Mouse (Mus musculus): ENCODE results near the gene Lingo4. TPM values are rescaled to one million over a fixed set of nuclear protein-coding genes. Genes with fewer than 3 reads are reported as not detected.

Gene Lingo4
- total and polyA plus RNA-seq, 3 experiments, result 0.05 TPM; not detected in 2

- DNase-seq (ENCODE audit: low spot score), result no peak
- H3K27me3 ChIP-seq (ENCODE audit: insufficient read depth, low read length), result peaks cover 26% of the 10 kb centered on the region
- H3K4me3 ChIP-seq (ENCODE audit: low read depth, low read length), result no peak overlapping the region
- no peaks in the 10 kb centered on the region for H3K9me3 ChIP-seq (replicated peaks)
- TF ChIP-seq POLR2AphosphoS5 (IDR thresholded peaks at IDR 0.05; ENCODE audit: insufficient replicate concordance, low read depth, low read length), result no peak
- TF ChIP-seq CTCF (IDR thresholded peaks at IDR 0.05; ENCODE audit: low read depth, low read length), result no peak
- TF ChIP-seq GATA2 (IDR thresholded peaks at IDR 0.05; ENCODE audit: borderline replicate concordance, low read depth, low read length), result no peak
- TF ChIP-seq TAL1 (conservative IDR thresholded peaks at IDR 0.05; ENCODE audit: low read depth, low read length), result no peak
- TF ChIP-seq GATA1 (IDR thresholded peaks at IDR 0.05; ENCODE audit: borderline replicate concordance, low read length), result no peak
- ATAC-seq (ENCODE audit: extremely low read depth, insufficient number of reproducible peaks, low FRiP score, poor library complexity, severe bottlenecking), result no peak
- no peaks in the 10 kb centered on the region for H3K36me3 ChIP-seq (replicated peaks)
- no peaks in the 10 kb centered on the region for H3K4me1 ChIP-seq (ENCODE audit: insufficient read depth, low read depth, low read length)
Observed at GRCm38 (mm10) chr3:94379831-94380510, 18.3 kb upstream of the Lingo4 start.

- ATAC-seq (ENCODE audit: extremely low read depth, insufficient number of reproducible peaks, low FRiP score, poor library complexity, severe bottlenecking), result no peak
- H3K27me3 ChIP-seq (ENCODE audit: insufficient read depth, low read length), result peaks cover 25% of the 10 kb centered on the region
- H3K4me1 ChIP-seq (ENCODE audit: insufficient read depth, low read depth, low read length), result no peaks in the 10 kb centered on the region
- no peaks in the 10 kb centered on the region for H3K9me3 ChIP-seq (replicated peaks)
- no peaks in the 10 kb centered on the region for H3K36me3 ChIP-seq (replicated peaks)
- TF ChIP-seq POLR2AphosphoS5 (IDR thresholded peaks at IDR 0.05; ENCODE audit: insufficient replicate concordance, low read depth, low read length), result no peak
- TF ChIP-seq GATA1 (IDR thresholded peaks at IDR 0.05; ENCODE audit: borderline replicate concordance, low read length), result no peak
- TF ChIP-seq TAL1 (conservative IDR thresholded peaks at IDR 0.05; ENCODE audit: low read depth, low read length), result no peak
- no peak for TF ChIP-seq CTCF (IDR thresholded peaks at IDR 0.05; ENCODE audit: low read depth, low read length)
- TF ChIP-seq GATA2 (IDR thresholded peaks at IDR 0.05; ENCODE audit: borderline replicate concordance, low read depth, low read length), result no peak
- H3K4me3 ChIP-seq (ENCODE audit: low read depth, low read length), result no peak overlapping the region
- no peak for DNase-seq (ENCODE audit: low spot score)
Observed at GRCm38 (mm10) chr3:94382308-94382707, 16.0 kb upstream of the Lingo4 start.

DNA sequence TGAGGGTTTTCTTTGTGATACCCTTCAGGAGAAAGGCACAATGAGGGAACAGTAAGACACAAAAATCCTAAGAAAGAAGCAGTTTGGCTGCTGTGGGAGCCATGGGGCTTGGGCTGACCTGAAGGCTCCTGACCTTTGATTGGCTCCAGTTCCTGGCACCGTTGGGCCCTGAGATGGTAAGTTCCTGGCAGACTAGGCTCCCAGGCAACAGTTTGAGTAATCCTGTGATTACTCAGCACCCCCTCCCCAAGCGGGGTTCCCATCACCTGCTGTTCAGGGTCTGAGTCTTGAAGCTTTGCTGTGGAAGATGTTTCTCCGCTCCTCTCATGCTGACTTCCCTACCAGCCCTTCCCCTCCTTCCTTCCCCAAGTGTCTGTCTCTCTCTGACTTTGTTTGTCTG is 14.8 kb upstream of the Lingo4 start:
- no peaks in the 10 kb centered on the region for H3K9me3 ChIP-seq (replicated peaks)
- no peak for ATAC-seq (ENCODE audit: extremely low read depth, insufficient number of reproducible peaks, low FRiP score, poor library complexity, severe bottlenecking)
- DNase-seq (ENCODE audit: low spot score), result no peak
- H3K4me3 ChIP-seq (ENCODE audit: low read depth, low read length), result no peak overlapping the region
- H3K4me1 ChIP-seq (ENCODE audit: insufficient read depth, low read depth, low read length), result peaks cover 3% of the 10 kb centered on the region; the same call in 1 of the 2 replicates
- TF ChIP-seq GATA2 (IDR thresholded peaks at IDR 0.05; ENCODE audit: borderline replicate concordance, low read depth, low read length) (no peak), TAL1 (conservative IDR thresholded peaks at IDR 0.05; ENCODE audit: low read depth, low read length) (no peak), GATA1 (IDR thresholded peaks at IDR 0.05; ENCODE audit: borderline replicate concordance, low read length) (no peak)
- no peaks in the 10 kb centered on the region for H3K36me3 ChIP-seq (replicated peaks)
- peaks cover 30% of the 10 kb centered on the region for H3K27me3 ChIP-seq (ENCODE audit: insufficient read depth, low read length)

DNA sequence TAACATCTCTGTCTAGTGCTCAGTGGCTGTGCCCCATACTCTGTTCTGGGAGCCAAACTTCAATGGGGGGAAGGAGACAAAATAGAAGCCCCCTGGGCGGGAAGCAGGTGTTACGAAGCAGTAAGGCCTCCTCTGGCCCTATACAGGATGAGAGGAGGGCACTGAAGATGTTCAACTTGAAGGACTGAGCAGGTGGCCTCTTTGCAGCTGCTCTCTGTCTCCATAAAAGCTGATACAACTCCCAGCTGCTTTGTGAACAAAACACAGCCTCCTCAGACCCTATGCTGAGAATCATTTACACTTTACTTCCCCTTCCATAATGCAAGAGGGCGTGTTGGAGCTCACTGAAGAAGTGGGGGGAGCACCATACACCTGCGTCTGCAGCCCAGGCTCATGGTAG is 11.6 kb upstream of the Lingo4 start:
- H3K27me3 ChIP-seq (ENCODE audit: insufficient read depth, low read length), result peaks cover 41% of the 10 kb centered on the region
- no peak overlapping the region for H3K4me3 ChIP-seq (ENCODE audit: low read depth, low read length)
- H3K4me1 ChIP-seq (ENCODE audit: insufficient read depth, low read depth, low read length), result peaks cover 3% of the 10 kb centered on the region; the same call in 1 of the 2 replicates
- TF ChIP-seq GATA1 (IDR thresholded peaks at IDR 0.05; ENCODE audit: borderline replicate concordance, low read length) (no peak), CTCF (IDR thresholded peaks at IDR 0.05; ENCODE audit: low read depth, low read length) (no peak), TAL1 (conservative IDR thresholded peaks at IDR 0.05; ENCODE audit: low read depth, low read length) (no peak), POLR2AphosphoS5 (IDR thresholded peaks at IDR 0.05; ENCODE audit: insufficient replicate concordance, low read depth, low read length) (no peak), GATA2 (IDR thresholded peaks at IDR 0.05; ENCODE audit: borderline replicate concordance, low read depth, low read length) (no peak)
- no peaks in the 10 kb centered on the region for H3K9me3 ChIP-seq (replicated peaks)
- no peak for ATAC-seq (ENCODE audit: extremely low read depth, insufficient number of reproducible peaks, low FRiP score, poor library complexity, severe bottlenecking)
- H3K36me3 ChIP-seq (replicated peaks), result no peaks in the 10 kb centered on the region
- no peak for DNase-seq (ENCODE audit: low spot score)

GRCm38 (mm10) chr3:94387391-94387790 is 10.9 kb upstream of the Lingo4 start:
- TF ChIP-seq GATA1 (IDR thresholded peaks at IDR 0.05; ENCODE audit: borderline replicate concordance, low read length) (no peak), TAL1 (conservative IDR thresholded peaks at IDR 0.05; ENCODE audit: low read depth, low read length) (no peak)
- Histone ChIP-seq H3K9me3 (replicated peaks) (no peaks in the 10 kb centered on the region), H3K4me1 (ENCODE audit: insufficient read depth, low read depth, low read length) (peaks cover 3% of the 10 kb centered on the region; the same call in 1 of the 2 replicates), H3K27me3 (ENCODE audit: insufficient read depth, low read length) (peaks cover 36% of the 10 kb centered on the region), H3K4me3 (ENCODE audit: low read depth, low read length) (no peak overlapping the region), H3K36me3 (replicated peaks) (no peaks in the 10 kb centered on the region)
- DNase-seq (ENCODE audit: low spot score), result no peak
- no peak for ATAC-seq (ENCODE audit: extremely low read depth, insufficient number of reproducible peaks, low FRiP score, poor library complexity, severe bottlenecking)

- ATAC-seq (ENCODE audit: extremely low read depth, insufficient number of reproducible peaks, low FRiP score, poor library complexity, severe bottlenecking) (no peak), DNase-seq (ENCODE audit: low spot score) (no peak)
- no peak for TF ChIP-seq GATA2 (IDR thresholded peaks at IDR 0.05; ENCODE audit: borderline replicate concordance, low read depth, low read length)
- TF ChIP-seq TAL1 (conservative IDR thresholded peaks at IDR 0.05; ENCODE audit: low read depth, low read length), result no peak
- no peak for TF ChIP-seq CTCF (IDR thresholded peaks at IDR 0.05; ENCODE audit: low read depth, low read length)
- no peak for TF ChIP-seq POLR2AphosphoS5 (IDR thresholded peaks at IDR 0.05; ENCODE audit: insufficient replicate concordance, low read depth, low read length)
- TF ChIP-seq GATA1 (IDR thresholded peaks at IDR 0.05; ENCODE audit: borderline replicate concordance, low read length), result no peak
- no peaks in the 10 kb centered on the region for H3K9me3 ChIP-seq (replicated peaks)
- peaks cover 37% of the 10 kb centered on the region for H3K27me3 ChIP-seq (ENCODE audit: insufficient read depth, low read length)
- no peak overlapping the region for H3K4me3 ChIP-seq (ENCODE audit: low read depth, low read length)
- H3K36me3 ChIP-seq (replicated peaks), result no peaks in the 10 kb centered on the region
- H3K4me1 ChIP-seq (ENCODE audit: insufficient read depth, low read depth, low read length), result peaks cover 3% of the 10 kb centered on the region; the same call in 1 of the 2 replicates
Observed at GRCm38 (mm10) chr3:94388047-94388446, 10.3 kb upstream of the Lingo4 start.

Measured in G1E (cell line).